ENCODE assay signal across 27 mouse cellular contexts in the genomic region with DNA sequence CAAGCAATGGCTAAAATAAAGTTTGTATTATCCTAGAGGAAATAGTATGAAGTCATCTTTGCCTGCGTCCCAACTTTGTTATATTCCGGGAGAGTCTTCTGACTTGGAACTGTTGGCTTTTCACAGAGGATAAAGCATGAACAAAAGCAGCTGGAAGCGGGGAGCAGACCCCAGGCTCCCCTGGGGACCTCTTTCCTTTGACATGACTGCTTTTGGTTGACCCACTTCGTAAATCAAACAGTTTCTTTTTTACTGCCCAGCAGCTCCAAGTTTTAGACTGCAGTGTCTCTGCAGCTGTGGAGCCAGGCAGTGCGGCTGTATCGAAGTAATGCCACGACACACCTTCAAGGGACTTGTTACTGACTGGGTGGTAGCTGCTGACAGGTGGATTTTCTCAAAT. TPM values are rescaled to one million over a fixed set of nuclear protein-coding genes. Genes with fewer than 3 reads are reported as not detected.
DNase-seq lines count a peak whose midpoint lies in the region; ATAC-seq lines count a peak whose summit lies in the region.
"Had no signal": no experiment of that assay in that cellular context is flagged by ENCODE, and none has a peak within 500 bp of the region (broad histone marks: within the 10 kb centered on the region; RNA-seq: fewer than 3 reads in every experiment).

No protein-coding gene starts in this region.

- no peaks in the 10 kb centered on the region for H3K36me3 ChIP-seq in kidney, embryonic 14.5 days (ENCODE audit: control insufficient read depth, insufficient read depth, low read length)
- 0 out of 2 replicates have a peak, but pooled peaks cover 6% of the 10 kb centered on the region for H3K36me3 ChIP-seq in neural tube, embryonic 12.5 days
- no peaks in the 10 kb centered on the region for H3K36me3 ChIP-seq in neural tube, embryonic 15.5 days
- H3K36me3 ChIP-seq: embryonic facial prominence, embryonic 15.5 days had no signal

- peaks cover 27% of the 10 kb centered on the region; the same call in 1 of the 2 replicates for H3K4me1 ChIP-seq in kidney, embryonic 14.5 days (ENCODE audit: control insufficient read depth, insufficient read depth, low read length)
- peaks cover 40% of the 10 kb centered on the region for H3K4me1 ChIP-seq in neural tube, embryonic 12.5 days
- H3K4me1 ChIP-seq in neural tube, embryonic 15.5 days = peaks cover 48% of the 10 kb centered on the region

- no peak overlapping the region for H3K9ac ChIP-seq in kidney, embryonic 14.5 days (ENCODE audit: low read depth, low read length)
- H3K9ac ChIP-seq in neural tube, embryonic 12.5 days = no peak overlapping the region
- H3K9ac ChIP-seq in neural tube, embryonic 15.5 days (replicated peaks) = no peak overlapping the region
- H3K9ac ChIP-seq: embryonic facial prominence, embryonic 15.5 days had no signal

- H3K27me3 ChIP-seq in kidney, embryonic 14.5 days (ENCODE audit: control insufficient read depth, insufficient read depth, low read length) = no peaks in the 10 kb centered on the region
- H3K27me3 ChIP-seq in neural tube, embryonic 12.5 days (replicated peaks) = no peaks in the 10 kb centered on the region
- H3K27me3 ChIP-seq in neural tube, embryonic 15.5 days (replicated peaks) = no peaks in the 10 kb centered on the region
- H3K27me3 ChIP-seq: CH12.LX; embryonic facial prominence, embryonic 15.5 days had no signal

- no peak overlapping the region for H3K4me3 ChIP-seq in kidney, embryonic 14.5 days (ENCODE audit: low read length)
- no peak overlapping the region for H3K4me3 ChIP-seq in neural tube, embryonic 12.5 days
- H3K4me3 ChIP-seq in neural tube, embryonic 15.5 days (replicated peaks) = no peak overlapping the region
- H3K4me3 ChIP-seq: embryonic facial prominence, embryonic 15.5 days had no signal

- 49% methylated on average over 7 of the region's 7 CpGs for WGBS in kidney, embryonic 14.5 days
- WGBS in neural tube, embryonic 12.5 days = 37% methylated on average over 7 of the region's 7 CpGs
- WGBS in neural tube, embryonic 15.5 days = 27% methylated on average over 7 of the region's 7 CpGs

- no peaks in the 10 kb centered on the region for H3K9me3 ChIP-seq in kidney, embryonic 14.5 days (ENCODE audit: control insufficient read depth, low read length)
- no peaks in the 10 kb centered on the region for H3K9me3 ChIP-seq in neural tube, embryonic 12.5 days
- H3K9me3 ChIP-seq in neural tube, embryonic 15.5 days (replicated peaks) = no peaks in the 10 kb centered on the region
- H3K9me3 ChIP-seq: embryonic facial prominence, embryonic 15.5 days had no signal

- ATAC-seq in kidney, embryonic 14.5 days (ENCODE audit: low FRiP score, low TSS enrichment) = no peak
- no peak for ATAC-seq in neural tube, embryonic 12.5 days (ENCODE audit: low FRiP score, low read depth)
- ATAC-seq in neural tube, embryonic 15.5 days (ENCODE audit: low FRiP score) = no peak
- ATAC-seq: forebrain, embryonic 16.5 days; hindbrain, postnatal 0 days; intestine, postnatal 0 days had no signal

- no peak overlapping the region for H3K27ac ChIP-seq in kidney, embryonic 14.5 days (ENCODE audit: low read depth, low read length)
- no peak overlapping the region for H3K27ac ChIP-seq in neural tube, embryonic 12.5 days
- H3K27ac ChIP-seq in neural tube, embryonic 15.5 days (replicated peaks) = no peak overlapping the region
- H3K27ac ChIP-seq: embryonic facial prominence, embryonic 15.5 days; hindbrain, postnatal 0 days had no signal

- no peak overlapping the region for H3K4me2 ChIP-seq in kidney, embryonic 14.5 days (replicated peaks; ENCODE audit: low read depth, low read length)
- H3K4me2 ChIP-seq in neural tube, embryonic 12.5 days (replicated peaks) = peak overlapping the region; percentile 30; the same call in 1 of the 2 replicates
- H3K4me2 ChIP-seq in neural tube, embryonic 15.5 days = no peak overlapping the region
- H3K4me2 ChIP-seq: embryonic facial prominence, embryonic 15.5 days; liver, embryonic 11.5 days had no signal

- DNase-seq in heart, adult 9 months (ENCODE audit: low spot score in 2 of 2) = peak; percentile 13 to 33
- DNase-seq in heart, adult 18-20 months = no peak
- DNase-seq in kidney, postnatal 14 days = peak; percentile 37
- DNase-seq in thymus, postnatal 0 days (ENCODE audit: low spot score) = no peak
- DNase-seq: adrenal gland, postnatal 14 days; cerebellum, adult 9-11 months; embryo, embryonic 11 days; kidney, postnatal 25 days; lung, adult 18-20 months; lung, postnatal 14 days; thymus, postnatal 36 days had no signal

RNA-seq across cellular contexts. Expression of a gene that starts 3.9 kb away (rescaled TPM):
- total RNA-seq in heart, adult 18-20 months (2021) = 10 to 100 TPM; 41.3 to 48.0 TPM
- 14.7 and 21.0 TPM in 2 replicates for polyA plus RNA-seq in kidney, embryonic 14.5 days (2014; fragmentation: Nextera tagmentation; extraction: Ambion mirVana)
- 15.8 and 16.6 TPM in 2 replicates for polyA plus RNA-seq in neural tube, embryonic 12.5 days (2016; fragmentation: Nextera tagmentation; extraction: Ambion mirVana)
- polyA plus RNA-seq in neural tube, embryonic 15.5 days (2015; fragmentation: Nextera tagmentation; extraction: Ambion mirVana) = 15.0 and 16.6 TPM in 2 replicates
- polyA plus RNA-seq in thymus, postnatal 0 days (2015; fragmentation: Nextera tagmentation; extraction: Ambion mirVana) = 6.3 and 6.6 TPM in 2 replicates

RNA-seq across cellular contexts. Expression of a gene that starts 26.7 kb away (rescaled TPM):
- total RNA-seq in heart, adult 18-20 months (2021) = 1 to 10 TPM; 5.9 to 6.1 TPM
- polyA plus RNA-seq in kidney, embryonic 14.5 days (2014; fragmentation: Nextera tagmentation; extraction: Ambion mirVana) = 3.7 and 5.9 TPM in 2 replicates
- 4.7 and 5.8 TPM in 2 replicates for polyA plus RNA-seq in neural tube, embryonic 12.5 days (2016; fragmentation: Nextera tagmentation; extraction: Ambion mirVana)
- 16.1 and 18.1 TPM in 2 replicates for polyA plus RNA-seq in neural tube, embryonic 15.5 days (2015; fragmentation: Nextera tagmentation; extraction: Ambion mirVana)
- polyA plus RNA-seq in thymus, postnatal 0 days (2015; fragmentation: Nextera tagmentation; extraction: Ambion mirVana) = 2.0 and 2.7 TPM in 2 replicates

RNA-seq across cellular contexts. Expression of a gene that starts 33.8 kb away (rescaled TPM):
- not detected for total RNA-seq in heart, adult 18-20 months (2021)
- not detected in 2 replicates for polyA plus RNA-seq in kidney, embryonic 14.5 days (2014; fragmentation: Nextera tagmentation; extraction: Ambion mirVana)
- polyA plus RNA-seq in neural tube, embryonic 12.5 days (2016; fragmentation: Nextera tagmentation; extraction: Ambion mirVana) = not detected in 2 replicates
- polyA plus RNA-seq in neural tube, embryonic 15.5 days (2015; fragmentation: Nextera tagmentation; extraction: Ambion mirVana) = not detected in 2 replicates
- polyA plus RNA-seq in thymus, postnatal 0 days (2015; fragmentation: Nextera tagmentation; extraction: Ambion mirVana) = not detected in 2 replicates
- total RNA-seq: adrenal gland, postnatal 14 days; CH12.LX; heart, postnatal 25 days; hindbrain, postnatal 0 days; left cerebral cortex, postnatal 25 days; megakaryocyte-erythroid progenitor cell, adult 5-6 weeks; MEL had no signal
- polyA plus RNA-seq: brain, embryonic 14.5 days; forebrain, embryonic 16.5 days; gonadal fat pad, adult 2 months; hindbrain, postnatal 0 days; intestine, postnatal 0 days; liver, embryonic 11.5 days; neural tube, embryonic 11.5 days had no signal

RNA-seq across cellular contexts. Expression of a gene that starts 41.4 kb away (rescaled TPM):
- 100 to 1,000 TPM; 226 to 256 TPM for total RNA-seq in heart, adult 18-20 months (2021)
- polyA plus RNA-seq in kidney, embryonic 14.5 days (2014; fragmentation: Nextera tagmentation; extraction: Ambion mirVana) = 823 and 914 TPM in 2 replicates
- polyA plus RNA-seq in neural tube, embryonic 12.5 days (2016; fragmentation: Nextera tagmentation; extraction: Ambion mirVana) = 779 and 832 TPM in 2 replicates
- polyA plus RNA-seq in neural tube, embryonic 15.5 days (2015; fragmentation: Nextera tagmentation; extraction: Ambion mirVana) = 756 and 815 TPM in 2 replicates
- polyA plus RNA-seq in thymus, postnatal 0 days (2015; fragmentation: Nextera tagmentation; extraction: Ambion mirVana) = 741 and 749 TPM in 2 replicates

RNA-seq across cellular contexts. Expression of a gene that starts 47.6 kb away (rescaled TPM):
- not detected for total RNA-seq in heart, adult 18-20 months (2021)
- 0.31 and 0.34 TPM in 2 replicates for polyA plus RNA-seq in kidney, embryonic 14.5 days (2014; fragmentation: Nextera tagmentation; extraction: Ambion mirVana)
- 0.22 and 0.42 TPM in 2 replicates for polyA plus RNA-seq in neural tube, embryonic 12.5 days (2016; fragmentation: Nextera tagmentation; extraction: Ambion mirVana)
- polyA plus RNA-seq in neural tube, embryonic 15.5 days (2015; fragmentation: Nextera tagmentation; extraction: Ambion mirVana) = 0.15 and 0.41 TPM in 2 replicates
- 0.31 TPM in 1 of 2 replicates, not detected in the other for polyA plus RNA-seq in thymus, postnatal 0 days (2015; fragmentation: Nextera tagmentation; extraction: Ambion mirVana)
- total RNA-seq: CH12.LX; heart, postnatal 25 days; hindbrain, postnatal 0 days; left cerebral cortex, postnatal 25 days; megakaryocyte-erythroid progenitor cell, adult 5-6 weeks; MEL had no signal
- polyA plus RNA-seq: brain, embryonic 14.5 days; gonadal fat pad, adult 2 months; neural tube, embryonic 11.5 days had no signal

Comparison
In these comparisons a context has a peak if more than half of its experiments do, and no peak if none do; other contexts are left out.
1. DNase-seq: peak in heart, adult 9 months (2 of 2) and kidney, postnatal 14 days (single experiment); none in heart, adult 18-20 months (0 of 2) and thymus, postnatal 0 days (single experiment).